Mouse (Mus musculus): ENCODE results near the gene Krt18.
"Not testable (repeated sequence)": the region's sequence is repeated elsewhere in the genome, so short reads cannot be mapped to it uniquely, and the experiment has no call there.

Gene Krt18

GRCm38 (mm10) chr15:102028040-102028439, at the start of gene Krt18:
Gene Krt18, plus strand, starts transcription at chr15:102028180.
- DNase-seq (ENCODE audit: low read depth): no peak

DNA sequence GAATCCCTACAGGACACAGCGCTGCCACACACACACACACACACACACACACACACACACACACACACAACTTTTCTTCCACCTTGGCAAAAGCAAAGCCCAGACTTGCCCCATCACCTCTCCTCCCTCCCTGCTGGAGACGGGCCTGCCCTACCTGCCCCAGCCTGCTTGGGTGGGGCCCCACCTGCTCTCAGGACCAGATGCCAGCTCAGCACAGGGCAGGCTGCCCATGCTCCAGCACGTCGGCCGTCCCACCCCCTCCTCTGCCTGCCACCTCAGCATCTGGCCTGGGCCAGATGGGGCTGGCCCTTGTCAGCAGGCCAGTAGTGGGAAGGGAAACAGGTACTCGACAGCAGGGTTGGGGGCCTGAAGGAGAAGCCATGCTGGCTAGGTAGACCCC, 47.1 kb upstream of the Krt18 start:
- DNase-seq (ENCODE audit: low read depth): peak; percentile 29

GRCm38 (mm10) chr15:101983315-101983948, 44.5 kb upstream of the Krt18 start:
- no peak for DNase-seq (ENCODE audit: low read depth)

GRCm38 (mm10) chr15:101983949-101984601, 43.9 kb upstream of the Krt18 start:
- DNase-seq (ENCODE audit: low read depth): peak; percentile 97

- DNase-seq (ENCODE audit: low read depth): no peak
Observed at GRCm38 (mm10) chr15:101984746-101985145, 43.2 kb upstream of the Krt18 start.

GRCm38 (mm10) chr15:101988119-101988518, 39.9 kb upstream of the Krt18 start:
- DNase-seq (ENCODE audit: low read depth): no peak

- no peak for DNase-seq (ENCODE audit: low read depth)
Observed at GRCm38 (mm10) chr15:101988714-101989113, 39.3 kb upstream of the Krt18 start.

- no peak for DNase-seq (ENCODE audit: low read depth)
Observed at GRCm38 (mm10) chr15:101990946-101991345, 37.0 kb upstream of the Krt18 start.

- no peak for DNase-seq (ENCODE audit: low read depth)
Observed at GRCm38 (mm10) chr15:101994365-101994764, 33.6 kb upstream of the Krt18 start.

- no peak for DNase-seq (ENCODE audit: low read depth)
Observed at GRCm38 (mm10) chr15:101995484-101996236, 32.3 kb upstream of the Krt18 start.

DNA sequence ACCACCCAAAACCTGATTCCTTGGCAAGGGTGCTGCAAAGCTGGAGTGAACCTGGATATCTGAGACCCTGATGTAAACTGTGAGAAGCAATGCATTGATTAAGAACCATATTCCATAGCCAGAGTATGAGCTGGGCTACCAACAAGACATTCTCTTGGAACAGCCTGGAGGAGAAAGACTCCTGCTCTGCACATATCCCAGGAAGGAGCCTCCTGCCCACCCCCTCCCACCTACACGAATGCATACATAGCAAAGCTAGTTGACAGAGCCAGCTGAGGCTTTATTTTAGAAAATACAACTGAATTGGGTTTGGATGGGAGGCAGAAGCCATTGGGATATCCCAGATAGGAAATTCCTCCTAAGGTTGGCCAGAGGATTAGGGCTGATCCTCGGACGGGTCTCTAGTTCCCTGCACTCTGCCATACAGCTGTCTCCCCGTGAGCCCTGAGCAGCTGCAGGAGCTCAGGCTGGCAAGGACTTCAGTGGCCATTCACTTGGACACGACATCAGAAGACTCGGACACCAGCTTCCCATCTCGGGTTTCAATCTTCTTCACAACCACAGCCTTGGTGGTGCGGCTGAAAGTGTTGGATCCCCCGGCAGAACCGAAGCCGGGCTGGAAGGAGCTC, 31.4 kb upstream of the Krt18 start:
- not testable (repeated sequence) for DNase-seq (ENCODE audit: low read depth)

DNA sequence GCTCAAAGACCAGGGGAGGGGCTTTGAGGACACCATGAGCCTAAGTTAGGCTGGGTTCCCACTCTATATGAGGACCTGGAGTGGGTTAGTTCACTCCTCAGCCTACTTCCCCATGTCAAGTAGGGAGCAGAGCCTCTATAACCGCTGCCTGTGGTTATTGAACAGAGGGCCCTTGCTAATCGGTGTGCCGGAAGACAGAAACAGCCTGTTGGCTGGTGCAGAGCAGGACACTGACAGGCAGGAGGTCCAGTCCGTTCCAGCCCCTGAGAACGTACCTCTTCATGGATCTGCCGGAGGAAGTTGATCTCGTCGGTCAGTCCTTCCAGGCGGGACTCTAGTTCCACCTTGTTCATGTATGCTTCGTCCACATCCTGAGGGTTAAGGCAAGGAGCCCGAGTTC, 28.8 kb upstream of the Krt18 start:
- no peak for DNase-seq (ENCODE audit: low read depth)

GRCm38 (mm10) chr15:101999676-102000335, 28.2 kb upstream of the Krt18 start:
- DNase-seq (ENCODE audit: low read depth): no peak

- no peak for DNase-seq (ENCODE audit: low read depth)
Observed at GRCm38 (mm10) chr15:102002646-102003488, 25.1 kb upstream of the Krt18 start.

DNA sequence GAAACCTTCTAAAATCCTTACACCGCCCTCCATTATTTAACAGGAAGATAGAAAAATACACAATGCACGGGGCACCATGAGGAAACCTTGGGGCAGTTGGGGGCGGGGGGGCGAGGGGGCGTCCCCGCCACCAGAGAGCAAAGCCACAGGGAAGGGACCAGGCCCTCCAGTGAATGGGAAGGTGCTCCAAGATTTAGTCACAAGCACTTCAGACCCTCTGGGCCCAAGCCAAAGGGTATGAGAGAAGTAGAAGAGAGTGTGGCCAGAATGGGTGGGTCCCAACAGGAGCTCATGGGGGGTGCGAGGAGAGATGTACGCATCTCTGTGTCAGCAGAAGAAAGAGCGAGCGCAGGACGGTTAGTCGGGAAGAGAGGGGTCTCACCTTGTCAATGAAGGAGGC, 24.5 kb upstream of the Krt18 start:
- no peak for DNase-seq (ENCODE audit: low read depth)

- no peak for DNase-seq (ENCODE audit: low read depth)
Observed at GRCm38 (mm10) chr15:102004189-102004588, 23.8 kb upstream of the Krt18 start, which contains the start of gene Krt8. Gene Krt8, minus strand, starts transcription at chr15:102004482.

- DNase-seq (ENCODE audit: low read depth): no peak
Observed at GRCm38 (mm10) chr15:102005290-102005689, 22.7 kb upstream of the Krt18 start.

- DNase-seq (ENCODE audit: low read depth): no peak
Observed at GRCm38 (mm10) chr15:102006317-102006716, 21.7 kb upstream of the Krt18 start.

DNA sequence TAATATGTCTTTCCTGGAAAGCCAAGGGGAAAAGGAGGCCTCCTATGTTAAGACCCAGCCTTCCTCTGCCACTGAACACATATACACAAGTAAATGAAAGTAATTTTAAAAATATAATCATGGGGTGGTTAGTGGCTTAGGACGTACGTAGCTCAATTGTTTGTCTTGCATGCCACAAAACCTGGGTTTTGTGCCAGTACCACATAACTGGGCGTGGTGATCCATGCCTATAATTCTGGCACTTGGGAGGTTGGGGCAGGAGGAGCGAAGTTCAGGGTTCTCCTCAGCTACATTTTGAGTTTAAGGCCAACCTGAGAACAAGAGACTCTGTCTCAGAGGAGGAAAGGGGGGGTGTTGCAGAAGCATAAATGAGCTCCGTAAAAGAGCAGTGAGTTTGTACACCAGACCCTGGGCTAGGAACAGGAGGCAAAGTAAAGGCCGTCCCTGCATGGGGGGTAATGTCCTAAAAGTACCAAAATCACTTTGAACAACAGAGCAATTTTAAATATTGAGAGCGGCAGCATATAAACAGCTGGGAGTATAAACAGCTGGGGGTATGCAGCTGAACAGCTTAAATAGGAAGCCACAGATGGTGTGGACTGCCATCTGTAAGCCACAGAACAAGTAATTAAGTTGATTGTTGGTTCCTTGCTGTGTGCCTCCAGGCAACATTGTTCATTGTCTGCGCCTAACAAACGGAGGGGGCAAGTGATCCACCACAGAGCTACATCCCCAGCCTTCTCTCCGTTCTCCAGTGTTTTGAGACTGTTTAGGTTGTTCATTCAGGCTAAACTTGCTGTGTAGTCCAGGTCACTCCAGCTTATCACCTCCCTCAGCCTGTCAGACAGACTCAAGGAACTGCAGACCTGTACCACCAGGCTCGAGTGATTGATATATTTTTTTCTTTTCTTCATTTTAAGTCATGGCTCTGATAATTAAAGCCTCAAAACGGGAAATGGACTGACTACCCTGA, 20.6 kb upstream of the Krt18 start:
- DNase-seq (ENCODE audit: low read depth): no peak

All from fibroblast of lung, adult 2 months (primary cell).